Mouse (Mus musculus) limb, embryonic 11.5 days (tissue): ENCODE measurements around the gene Mttp. TPM values are rescaled to one million over a fixed set of nuclear protein-coding genes. Genes with fewer than 3 reads are reported as not detected.

Source experiments
- ATAC-seq: fragments of 200-750 bp; cut with Nextera tagmentation; 2 replicates; pipeline ENCODE4 v1.8.0; 2017; ENCODE audit warnings: low read depth; ENCODE audit not compliant: insufficient number of reproducible peaks, low FRiP score, low TSS enrichment
- DNase-seq: peaks from one replicate; pipeline ENCODE4 v3.0.0-alpha.2; 2015; ENCODE audit warnings: low spot score
- H3K27ac ChIP-seq: fragments of 300-500 bp; sonication (generic); replicated peaks from 2 replicates; pipeline ENCODE4 v1.5.1; 2014; ENCODE audit warnings: low read depth, mild to moderate bottlenecking, low read length
- H3K27me3 ChIP-seq: fragments of 300-500 bp; sonication (generic); 2 replicates; pipeline ENCODE4 v1.6.1; 2014; ENCODE audit warnings: mild to moderate bottlenecking, low read length, mixed read lengths; ENCODE audit not compliant: control insufficient read depth, insufficient read depth
- H3K36me3 ChIP-seq: fragments of 300-500 bp; sonication (generic); 2 replicates; pipeline ENCODE4 v1.6.1; 2014; ENCODE audit warnings: mild to moderate bottlenecking, low read length, moderate library complexity, mixed read lengths; ENCODE audit not compliant: control insufficient read depth, insufficient read depth
- H3K4me1 ChIP-seq: fragments of 300-500 bp; sonication (generic); 2 replicates; pipeline ENCODE4 v1.6.1; 2014; ENCODE audit warnings: low read length, mixed read lengths; ENCODE audit not compliant: control insufficient read depth, insufficient read depth
- H3K4me2 ChIP-seq: fragments of 300-500 bp; sonication (generic); 2 replicates; pipeline ENCODE4 v1.6.1; 2014; ENCODE audit warnings: low read depth, mild to moderate bottlenecking, moderate library complexity; ENCODE audit not compliant: severe bottlenecking
- H3K4me3 ChIP-seq: fragments of 300-500 bp; sonication (generic); 2 replicates; pipeline ENCODE4 v1.5.1; 2014; ENCODE audit warnings: low read depth, low read length
- H3K9ac ChIP-seq: fragments of 300-500 bp; sonication (generic); 2 replicates; pipeline ENCODE4 v1.6.1; 2014; ENCODE audit warnings: mild to moderate bottlenecking, low read length
- H3K9me3 ChIP-seq: fragments of 300-500 bp; sonication (generic); 2 replicates; pipeline ENCODE4 v1.6.1; 2016; ENCODE audit warnings: low read length; ENCODE audit not compliant: control insufficient read depth
- WGBS: fragments of 180-500 bp; shearing (Covaris S2); extraction: QIAGEN DNeasy Blood & Tissue Kit; methylation state at CpG from one replicate; pipeline ENCODE4 v1.1.7; 2014; 5-methylcytosine and 5-hydroxymethylcytosine counted together
- polyA plus RNA-seq: library from polyadenylated mRNA; unstranded; fragments of >200 nt; fragmentation: Nextera tagmentation; extraction: Ambion mirVana; gene quantifications from 2 replicates; pipeline ENCODE4 v1.2.1, GENCODE M21; 2014

Gene Mttp
- polyA plus RNA-seq, 1 experiment from 2014 or later, result 9.1 TPM

DNA sequence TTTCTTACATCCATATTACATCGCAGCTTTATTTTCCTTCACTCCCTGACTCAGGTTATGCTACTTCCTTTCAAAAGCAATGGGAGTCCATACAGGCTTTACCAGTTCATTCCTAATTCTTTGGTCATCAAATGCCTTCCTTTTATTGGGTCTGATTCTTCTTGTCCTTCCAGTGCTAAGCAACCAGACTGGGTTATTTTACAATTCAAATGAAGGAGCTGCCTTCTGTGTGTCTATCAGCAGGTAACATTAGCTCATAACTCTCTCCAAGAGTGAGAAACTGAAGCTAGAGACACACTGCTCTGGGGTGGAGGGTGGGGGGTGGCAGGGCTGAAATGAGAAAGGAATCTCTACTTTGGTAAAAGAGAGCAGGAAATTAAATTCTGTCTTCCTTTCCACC is 14.1 kb downstream of the Mttp start:
- WGBS, result 79% methylated on average over 1 of the region's 1 CpGs
- H3K36me3 ChIP-seq, result no peaks in the 10 kb centered on the region
- H3K27ac ChIP-seq, result no peak overlapping the region
- H3K4me1 ChIP-seq, result no peaks in the 10 kb centered on the region
- no peak overlapping the region for H3K9ac ChIP-seq
- DNase-seq (no peak), ATAC-seq (no peak)
- no peak overlapping the region for H3K4me3 ChIP-seq
- H3K4me2 ChIP-seq, result no peak overlapping the region
- H3K9me3 ChIP-seq, result no peaks in the 10 kb centered on the region
- H3K27me3 ChIP-seq, result no peaks in the 10 kb centered on the region

DNA sequence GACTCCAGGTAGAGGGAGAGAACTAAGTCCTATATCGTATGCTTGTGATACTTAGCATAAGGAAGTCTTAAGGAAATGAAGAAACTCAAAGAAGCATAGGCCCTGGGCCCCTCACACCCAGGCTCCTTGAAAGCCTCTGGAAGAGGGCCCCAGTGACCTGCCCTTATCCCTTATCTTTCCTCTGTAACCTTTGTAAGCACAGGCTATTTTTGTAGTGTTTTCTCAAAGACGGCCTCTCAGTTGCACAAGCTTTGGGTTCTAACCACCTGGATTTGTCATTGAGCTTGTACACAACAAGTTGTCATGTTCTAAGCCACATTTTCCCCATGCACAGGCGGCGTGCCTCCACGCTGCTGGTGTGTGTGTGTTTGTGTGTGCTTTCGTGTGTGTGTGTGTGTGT is 15.7 kb downstream of the Mttp start:
- Histone ChIP-seq H3K27ac (no peak overlapping the region), H3K9ac (no peak overlapping the region), H3K27me3 (no peaks in the 10 kb centered on the region), H3K9me3 (no peaks in the 10 kb centered on the region), H3K36me3 (no peaks in the 10 kb centered on the region), H3K4me2 (no peak overlapping the region), H3K4me1 (no peaks in the 10 kb centered on the region), H3K4me3 (no peak overlapping the region)
- DNase-seq (no peak), ATAC-seq (no peak)
- WGBS, result 92% methylated on average over 6 of the region's 6 CpGs

DNA sequence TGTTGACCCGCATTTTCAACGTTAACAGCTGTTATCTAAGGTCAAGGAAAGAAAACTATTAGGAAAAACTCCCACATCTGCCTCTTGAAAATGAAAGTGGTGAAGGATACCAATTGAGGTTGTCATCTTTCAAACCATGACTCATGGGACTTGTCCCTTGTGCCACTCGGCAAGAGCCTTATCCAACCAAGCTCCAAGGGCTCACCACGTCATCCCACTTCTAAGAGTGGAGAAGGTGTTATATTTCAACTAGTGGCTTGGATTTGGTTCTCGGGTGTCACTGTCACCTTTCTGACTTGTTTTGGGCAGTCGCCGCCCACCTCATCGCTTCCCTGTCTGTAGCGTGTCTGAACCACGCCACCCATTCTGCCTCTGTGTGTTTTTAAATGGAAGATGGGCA is 20.9 kb downstream of the Mttp start:
- Histone ChIP-seq H3K36me3 (no peaks in the 10 kb centered on the region), H3K27ac (no peak overlapping the region), H3K4me1 (no peaks in the 10 kb centered on the region), H3K4me2 (no peak overlapping the region), H3K4me3 (no peak overlapping the region), H3K9me3 (no peaks in the 10 kb centered on the region), H3K9ac (no peak overlapping the region), H3K27me3 (no peaks in the 10 kb centered on the region)
- DNase-seq (no peak), ATAC-seq (no peak)
- WGBS, result 77% methylated on average over 10 of the region's 10 CpGs

DNA sequence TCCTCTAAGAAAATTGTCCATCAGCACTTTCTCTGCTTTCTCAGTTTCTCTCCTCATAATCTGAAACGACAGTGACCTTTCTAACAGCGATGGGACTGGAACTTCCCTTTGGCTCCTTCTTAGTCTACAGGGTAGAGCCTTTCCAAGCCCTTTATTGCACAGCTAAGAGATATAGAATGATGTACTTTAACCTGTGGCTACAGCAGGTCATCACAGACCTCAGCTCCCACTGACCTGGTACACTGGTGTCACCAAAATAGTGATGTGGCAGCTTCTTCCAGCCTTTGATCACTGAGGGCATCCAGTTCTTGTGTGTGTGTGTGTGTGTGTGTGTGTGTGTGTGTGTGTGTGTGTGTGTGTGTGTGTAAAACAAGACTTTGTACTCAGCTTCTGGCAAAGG is 23.3 kb downstream of the Mttp start:
- Histone ChIP-seq H3K4me2 (no peak overlapping the region), H3K4me1 (no peaks in the 10 kb centered on the region), H3K4me3 (no peak overlapping the region), H3K27ac (no peak overlapping the region), H3K27me3 (no peaks in the 10 kb centered on the region), H3K36me3 (no peaks in the 10 kb centered on the region), H3K9ac (no peak overlapping the region), H3K9me3 (no peaks in the 10 kb centered on the region)
- no peak for DNase-seq
- no peak for ATAC-seq
- 95% methylated on average over 2 of the region's 2 CpGs for WGBS

DNA sequence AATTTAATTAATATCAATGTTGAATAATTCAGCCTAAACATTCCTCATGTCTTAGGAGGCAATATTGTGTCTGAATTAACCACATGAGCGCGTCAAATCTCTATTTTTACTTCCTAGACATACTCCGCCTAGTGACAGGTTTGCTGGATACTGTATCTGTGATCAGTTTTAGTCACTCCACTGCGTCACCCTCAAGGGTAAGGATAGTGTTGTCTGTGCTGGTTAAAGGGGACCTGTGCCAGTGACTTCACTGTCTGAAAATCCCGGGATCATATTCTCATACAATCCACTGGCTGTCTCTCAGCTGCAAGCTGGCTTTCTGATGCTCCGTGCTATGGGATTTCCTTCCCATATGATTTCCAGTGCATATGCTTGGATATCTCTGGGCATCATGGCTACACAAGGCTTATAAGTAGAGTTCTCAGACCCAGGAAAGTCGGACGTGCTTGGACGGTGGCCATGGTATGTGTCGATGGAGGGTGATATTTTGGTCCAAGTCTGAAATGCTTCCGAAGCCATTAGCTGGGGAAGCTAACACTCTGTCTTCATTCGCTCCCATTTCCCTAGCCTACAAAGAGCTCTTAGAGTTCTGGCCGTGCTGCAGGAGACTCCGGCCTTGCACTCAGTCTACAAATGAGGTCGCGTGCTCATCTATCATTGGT is 25.2 kb downstream of the Mttp start:
- no peak overlapping the region for H3K9ac ChIP-seq
- ATAC-seq (no peak), DNase-seq (no peak)
- no peaks in the 10 kb centered on the region for H3K9me3 ChIP-seq
- H3K4me2 ChIP-seq, result no peak overlapping the region
- no peak overlapping the region for H3K27ac ChIP-seq
- no peaks in the 10 kb centered on the region for H3K4me1 ChIP-seq
- 92% methylated on average over 16 of the region's 16 CpGs for WGBS
- no peaks in the 10 kb centered on the region for H3K36me3 ChIP-seq
- H3K4me3 ChIP-seq, result no peak overlapping the region
- no peaks in the 10 kb centered on the region for H3K27me3 ChIP-seq

DNA sequence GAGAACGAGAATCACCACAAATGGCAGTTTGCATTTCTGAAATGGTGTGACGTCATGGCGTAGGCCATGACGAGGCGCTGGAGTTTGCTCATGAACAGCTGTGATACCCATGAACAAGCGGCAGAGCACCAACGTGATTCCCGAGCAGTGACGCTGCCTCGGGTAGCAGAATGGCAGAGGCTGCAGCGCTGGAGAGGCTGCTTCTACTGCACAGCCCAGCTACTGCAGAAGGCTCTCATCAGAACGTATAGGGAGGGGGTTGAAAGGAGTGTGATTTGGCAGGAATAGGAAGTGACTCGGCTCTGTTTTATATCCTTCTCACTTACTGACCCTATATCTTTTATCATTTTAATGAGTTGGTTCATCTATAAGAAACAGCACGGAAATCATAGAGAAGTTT is 25.9 kb downstream of the Mttp start:
- Histone ChIP-seq H3K9ac (no peak overlapping the region), H3K4me3 (no peak overlapping the region), H3K27me3 (no peaks in the 10 kb centered on the region), H3K4me2 (no peak overlapping the region), H3K27ac (no peak overlapping the region), H3K4me1 (no peaks in the 10 kb centered on the region), H3K9me3 (no peaks in the 10 kb centered on the region), H3K36me3 (no peaks in the 10 kb centered on the region)
- DNase-seq (no peak), ATAC-seq (no peak)
- WGBS, result 76% methylated on average over 14 of the region's 14 CpGs

DNA sequence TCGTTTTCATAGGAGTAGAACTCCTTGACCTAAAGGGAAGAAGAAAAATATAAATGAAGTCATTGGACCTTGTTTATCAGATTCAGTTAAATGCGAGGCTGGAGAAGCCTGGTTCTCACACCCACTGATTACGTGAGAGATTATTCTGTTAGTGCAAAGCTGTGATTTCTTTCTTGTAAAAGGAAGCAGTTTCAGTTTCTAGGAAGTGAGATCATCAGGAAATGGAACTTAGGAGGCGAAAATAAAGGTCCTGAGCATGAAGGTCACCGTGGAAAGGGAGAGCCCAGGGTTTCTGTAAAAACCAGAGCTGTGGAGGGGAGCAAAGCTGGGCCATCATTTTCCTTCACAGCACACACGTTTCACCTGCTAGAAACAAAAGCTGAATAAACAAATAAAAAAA is 26.4 kb downstream of the Mttp start:
- no peaks in the 10 kb centered on the region for H3K27me3 ChIP-seq
- H3K9me3 ChIP-seq, result no peaks in the 10 kb centered on the region
- DNase-seq, result no peak
- no peak overlapping the region for H3K4me3 ChIP-seq
- H3K9ac ChIP-seq, result no peak overlapping the region
- H3K36me3 ChIP-seq, result no peaks in the 10 kb centered on the region
- 81% methylated on average over 6 of the region's 6 CpGs for WGBS
- H3K27ac ChIP-seq, result no peak overlapping the region
- no peaks in the 10 kb centered on the region for H3K4me1 ChIP-seq
- H3K4me2 ChIP-seq, result no peak overlapping the region
- no peak for ATAC-seq

DNA sequence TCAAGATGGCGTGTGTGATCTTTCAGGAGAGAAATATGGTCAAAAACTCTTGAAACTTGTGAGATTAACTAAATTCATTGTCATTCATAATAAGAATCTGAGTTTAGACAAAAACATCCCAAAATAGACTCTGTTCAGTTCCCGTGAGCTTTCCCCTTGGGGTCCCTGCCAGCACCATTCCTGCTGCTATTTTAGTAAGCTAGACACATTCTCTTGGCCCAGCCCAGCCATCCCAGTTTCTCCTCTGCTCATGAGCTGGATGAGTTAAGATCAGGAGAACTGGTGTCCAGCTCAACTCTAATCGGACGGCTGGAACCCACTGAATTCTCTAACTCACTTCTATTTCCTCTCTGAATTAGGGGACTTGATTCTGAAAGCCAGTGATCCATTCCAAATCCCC is 27.9 kb downstream of the Mttp start:
- no peak overlapping the region for H3K9ac ChIP-seq
- no peak for ATAC-seq
- no peak for DNase-seq
- WGBS, result 93% methylated on average over 4 of the region's 4 CpGs
- H3K9me3 ChIP-seq, result no peaks in the 10 kb centered on the region
- H3K27ac ChIP-seq, result no peak overlapping the region
- no peaks in the 10 kb centered on the region for H3K36me3 ChIP-seq
- no peak overlapping the region for H3K4me2 ChIP-seq
- no peak overlapping the region for H3K4me3 ChIP-seq
- no peaks in the 10 kb centered on the region for H3K4me1 ChIP-seq
- no peaks in the 10 kb centered on the region for H3K27me3 ChIP-seq

DNA sequence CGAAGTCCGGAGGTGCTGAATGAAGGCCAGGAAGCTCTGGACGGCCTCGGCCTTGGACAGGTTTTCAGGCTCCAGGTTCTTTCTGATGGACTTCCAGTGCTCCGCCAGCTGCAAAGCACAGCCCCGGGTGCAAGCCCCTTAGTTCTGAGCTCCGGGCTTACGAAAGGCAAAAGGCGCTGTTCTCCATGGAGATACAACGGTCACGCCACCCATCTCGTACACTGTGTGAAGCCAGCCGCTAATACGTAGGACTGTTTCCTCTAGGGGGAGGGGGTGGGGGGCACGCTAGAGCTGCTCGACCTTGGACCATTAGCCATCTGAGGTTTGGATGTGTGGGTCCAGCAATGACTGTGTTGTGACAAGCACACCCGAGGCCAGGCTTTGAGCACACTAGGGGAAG is 30.7 kb downstream of the Mttp start:
- DNase-seq (no peak), ATAC-seq (no peak)
- H3K4me3 ChIP-seq, result no peak overlapping the region
- no peak overlapping the region for H3K9ac ChIP-seq
- no peaks in the 10 kb centered on the region for H3K4me1 ChIP-seq
- H3K27me3 ChIP-seq, result no peaks in the 10 kb centered on the region
- H3K27ac ChIP-seq, result no peak overlapping the region
- no peak overlapping the region for H3K4me2 ChIP-seq
- no peaks in the 10 kb centered on the region for H3K9me3 ChIP-seq
- 88% methylated on average over 17 of the region's 17 CpGs for WGBS
- H3K36me3 ChIP-seq, result no peaks in the 10 kb centered on the region
